Mouse (Mus musculus): ENCODE measurements around the gene Tdrd6.

Tdrd6 gene

DNA sequence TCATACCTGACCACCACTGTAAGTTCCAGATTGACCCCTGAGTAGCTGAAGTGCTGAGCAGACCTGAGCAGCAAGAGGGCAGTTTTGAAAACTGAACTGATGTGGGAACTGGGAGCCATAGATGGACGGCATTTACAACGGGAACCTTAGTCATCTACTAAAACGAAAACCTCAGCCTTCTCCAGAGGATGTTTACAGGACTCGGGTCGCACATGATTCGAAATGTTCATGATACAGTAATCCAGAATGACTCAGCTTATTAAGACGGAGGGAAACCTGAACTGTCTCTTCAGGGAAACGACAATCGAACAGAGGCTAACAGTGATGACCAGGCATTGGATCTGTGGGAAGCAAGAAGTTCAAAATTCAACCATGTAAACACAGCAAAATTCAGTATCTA, 10.9 kb downstream of the Tdrd6 start:
- DNase-seq (ENCODE audit: low read depth in 1 of 2, low spot score in 2 of 2) = no peak

DNA sequence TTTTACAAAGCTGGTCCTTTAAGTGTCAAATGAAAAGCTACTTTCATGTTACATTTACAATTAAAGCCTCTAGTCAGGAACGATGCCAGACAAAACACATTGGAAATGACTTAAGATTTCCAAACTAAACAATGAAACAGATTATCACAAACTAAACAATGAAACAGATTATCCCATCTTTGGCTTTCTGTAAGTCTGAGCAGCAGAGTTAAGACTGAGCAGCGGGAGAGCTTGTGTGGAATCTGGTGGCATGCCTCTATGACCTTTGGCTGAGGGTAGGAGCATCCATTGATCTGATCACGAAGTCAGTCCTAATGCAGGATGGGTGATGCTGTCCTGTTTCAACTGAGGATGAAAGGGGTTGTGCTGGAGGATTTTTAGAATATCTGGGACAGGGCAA, 17.9 kb downstream of the Tdrd6 start:
- DNase-seq (ENCODE audit: low read depth in 1 of 2, low spot score in 2 of 2) = no peak

DNA sequence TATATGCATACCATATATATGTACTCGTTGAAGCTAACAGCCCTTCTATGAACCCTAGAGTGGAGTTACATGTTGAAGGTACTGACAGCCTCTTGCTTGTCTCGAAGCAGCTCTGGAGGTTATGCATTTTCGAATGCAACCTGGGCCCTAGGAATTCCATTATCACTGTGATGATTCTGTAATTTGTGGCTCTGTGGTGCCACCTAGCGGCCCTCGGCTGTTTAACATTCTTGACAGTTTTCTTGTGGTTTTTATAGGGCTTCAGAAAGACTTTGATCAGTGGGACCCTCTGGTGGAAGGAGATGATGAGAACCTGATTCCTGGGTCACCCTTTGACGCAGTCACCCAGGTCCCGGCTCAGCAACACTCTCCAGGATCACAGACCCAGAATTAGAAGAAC, 18.5 kb downstream of the Tdrd6 start:
- DNase-seq (ENCODE audit: low read depth in 1 of 2, low spot score in 2 of 2) = peak in 1 of 2 experiments; percentile 16

DNA sequence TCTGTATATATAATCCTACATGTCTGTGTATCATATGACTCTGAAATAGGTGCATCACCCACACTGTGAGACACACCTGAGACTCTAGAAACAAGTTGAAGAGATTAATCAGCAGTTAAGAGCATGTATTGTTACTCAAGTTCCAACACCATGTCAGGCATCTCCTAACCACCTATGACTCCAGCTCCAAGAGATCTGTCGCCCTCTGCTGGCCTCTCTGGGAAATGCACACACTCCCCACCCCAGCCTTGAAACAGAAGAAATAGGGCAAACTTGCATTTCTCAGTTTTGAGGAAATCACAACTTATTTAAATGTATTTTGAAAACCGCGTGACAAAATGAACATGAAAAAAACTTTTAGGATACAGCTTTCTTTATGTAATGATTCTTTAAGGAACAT, 23.4 kb downstream of the Tdrd6 start:
- peak; percentile 63 to 79 for DNase-seq (ENCODE audit: low read depth in 1 of 2, low spot score in 2 of 2)

DNA sequence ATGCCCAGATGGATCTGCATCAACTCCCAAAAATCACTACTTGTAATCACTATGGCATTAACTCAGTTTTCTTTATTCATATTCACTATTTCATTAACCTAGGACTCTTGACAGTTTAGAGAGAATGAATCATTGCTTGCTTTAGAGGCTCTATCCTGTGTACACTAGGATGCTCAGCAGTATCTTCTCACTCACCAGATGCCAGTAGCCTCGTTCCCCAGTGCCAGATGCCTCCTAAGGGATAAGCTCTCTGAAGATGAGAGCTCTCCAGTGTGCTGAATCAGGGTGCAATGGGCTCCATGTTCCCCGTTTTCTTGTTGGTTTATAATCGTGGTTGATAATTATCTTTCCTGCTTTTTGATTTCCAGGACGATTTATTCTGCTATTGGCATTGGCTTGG, 31.4 kb downstream of the Tdrd6 start:
- no peak for DNase-seq (ENCODE audit: low read depth in 1 of 2, low spot score in 2 of 2)

DNA sequence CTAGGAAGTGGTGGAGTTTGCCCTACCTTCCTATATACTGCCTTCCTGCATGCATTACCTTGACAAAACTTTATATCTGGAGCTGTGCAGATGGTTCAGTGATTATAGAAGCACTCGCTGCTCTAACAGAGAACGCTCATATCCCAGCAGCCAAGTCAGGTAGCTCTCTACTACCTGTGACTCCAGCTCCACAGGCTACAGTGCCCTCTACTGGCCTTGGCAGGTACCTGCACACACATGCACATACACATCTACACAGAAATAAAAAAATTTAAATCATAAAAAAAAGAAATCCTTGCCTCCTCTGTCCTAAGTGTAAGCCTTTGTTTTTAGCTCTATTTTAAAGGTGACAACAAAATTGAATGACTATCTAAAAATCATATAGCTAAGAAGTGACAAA, 32.4 kb downstream of the Tdrd6 start:
- no peak for DNase-seq (ENCODE audit: low read depth in 1 of 2, low spot score in 2 of 2)

DNA sequence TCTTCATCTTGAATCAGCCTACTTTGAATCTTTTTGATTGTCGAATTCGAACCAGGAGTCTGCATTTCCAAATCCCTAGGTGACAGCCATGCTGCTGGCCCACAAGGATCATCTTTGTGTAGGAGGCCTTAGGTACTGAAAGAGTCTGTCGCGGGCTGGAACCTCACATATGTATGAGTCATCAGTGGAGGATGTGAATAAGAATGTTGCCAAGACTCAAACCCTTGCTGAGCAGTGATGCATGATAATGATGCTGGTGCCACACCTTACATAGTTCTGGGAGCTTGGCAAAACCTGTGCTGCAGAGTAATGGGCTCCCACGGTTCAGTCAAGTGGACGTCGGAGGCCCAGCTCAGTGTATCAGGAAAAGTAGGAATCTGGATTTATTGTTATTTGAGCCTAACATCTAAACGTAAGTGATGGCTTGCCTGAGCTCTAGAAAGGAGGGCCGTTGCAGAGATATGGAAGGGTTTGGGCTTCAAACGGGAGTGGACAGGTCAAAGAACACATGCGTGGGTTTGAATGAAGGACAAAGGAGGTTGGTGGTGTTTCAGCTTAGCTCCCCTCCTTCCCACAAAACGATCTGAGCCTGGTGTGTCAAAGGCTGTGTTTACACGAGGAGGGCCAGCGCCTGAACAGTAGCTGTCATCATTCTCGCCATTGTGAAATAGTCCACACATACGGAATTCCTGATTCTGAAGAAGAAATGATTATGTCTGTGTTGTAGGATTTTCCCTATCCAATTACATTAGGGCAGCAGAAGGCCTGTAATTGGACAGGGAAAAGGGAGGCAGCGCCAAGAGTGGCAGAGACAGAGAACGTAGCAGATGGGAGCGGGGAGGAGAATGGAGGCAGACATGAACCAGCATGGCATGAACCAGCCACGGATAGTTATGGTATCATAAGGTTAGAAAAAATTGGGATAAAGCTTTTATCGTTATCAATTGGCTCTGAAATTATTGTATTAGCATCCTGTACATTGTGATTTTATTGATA, 37.5 kb downstream of the Tdrd6 start:
- no peak for DNase-seq (ENCODE audit: low read depth in 1 of 2, low spot score in 2 of 2)

DNA sequence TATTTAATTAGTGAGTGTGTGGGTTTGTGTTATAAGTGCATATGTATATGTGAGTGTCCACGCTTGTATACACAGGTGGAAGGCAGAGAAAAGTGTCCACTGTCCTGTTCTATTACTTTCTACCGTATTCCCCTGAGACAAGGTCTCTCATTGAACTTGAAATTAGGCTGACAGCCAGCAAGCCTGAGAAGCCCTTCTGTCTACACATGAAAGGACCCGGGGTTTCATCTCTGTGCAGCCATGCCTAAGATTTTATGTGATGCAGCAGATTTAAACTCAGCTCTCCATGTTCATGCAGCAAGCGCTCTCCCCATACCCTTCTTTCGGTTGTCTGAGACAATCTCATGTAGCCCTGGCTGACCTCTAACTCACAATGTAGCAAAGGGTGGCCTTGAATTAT, 39.6 kb downstream of the Tdrd6 start:
- no peak for DNase-seq (ENCODE audit: low read depth in 1 of 2, low spot score in 2 of 2)

DNA sequence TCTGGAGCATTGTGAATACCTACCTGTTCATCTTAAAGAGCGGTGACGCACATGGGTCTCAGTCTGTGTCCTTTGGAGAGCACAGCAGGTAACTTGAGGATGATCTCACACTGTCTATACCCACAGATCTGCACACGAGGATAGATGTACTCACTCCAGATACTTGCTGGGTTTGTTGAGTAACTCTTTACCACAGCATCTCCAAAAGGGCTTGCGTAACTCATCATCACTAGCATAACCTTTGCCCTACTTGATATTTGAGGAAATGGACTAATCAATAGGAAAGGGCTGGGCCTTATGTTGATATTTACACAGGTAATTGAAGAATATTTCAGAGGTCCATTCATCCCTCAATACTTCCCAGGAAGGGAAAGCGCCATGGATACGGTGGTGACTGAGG, 40.3 kb downstream of the Tdrd6 start:
- DNase-seq (ENCODE audit: low read depth in 1 of 2, low spot score in 2 of 2) = peak in 1 of 2 experiments; percentile 27

DNA sequence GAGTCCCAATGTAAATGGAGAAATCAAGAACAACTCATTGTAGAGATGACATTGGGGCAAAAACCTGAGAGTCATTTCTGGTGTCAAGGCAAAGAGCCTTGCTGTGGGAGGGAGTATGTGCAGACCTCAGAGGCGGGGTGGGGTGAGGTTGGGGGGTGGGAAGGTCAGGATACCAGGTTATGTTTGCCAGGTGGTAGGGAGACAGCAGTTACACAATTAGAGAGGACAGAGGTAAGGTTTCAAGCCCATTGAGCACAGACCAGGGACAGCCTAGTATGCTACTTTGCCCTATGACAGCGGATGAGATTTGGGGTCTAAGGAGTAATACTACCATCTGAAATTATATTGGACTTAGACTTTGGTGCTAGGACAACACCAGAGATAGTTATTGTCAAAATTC, 42.8 kb downstream of the Tdrd6 start:
- DNase-seq (ENCODE audit: low read depth in 1 of 2, low spot score in 2 of 2) = no peak

DNA sequence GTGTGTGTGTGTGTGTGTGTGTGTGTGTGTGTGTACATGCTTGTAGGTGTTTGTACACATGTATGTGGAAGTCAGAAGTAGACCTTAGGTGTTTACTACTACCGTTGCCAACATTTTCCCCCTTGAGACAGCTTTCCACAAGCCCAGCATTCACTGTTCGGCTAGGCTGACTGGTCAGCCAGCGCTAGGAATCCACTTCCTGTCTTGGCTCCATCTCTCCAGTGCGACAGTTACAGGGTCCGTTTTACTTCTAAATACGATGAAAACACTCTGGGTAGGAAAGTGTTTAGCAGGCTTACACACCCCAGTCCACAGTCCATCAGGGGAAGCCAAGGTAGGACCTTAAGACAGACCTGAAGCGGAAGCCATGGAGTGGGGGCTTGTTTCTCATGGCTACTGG, 45.3 kb downstream of the Tdrd6 start:
- DNase-seq (ENCODE audit: low read depth in 1 of 2, low spot score in 2 of 2) = no peak

DNA sequence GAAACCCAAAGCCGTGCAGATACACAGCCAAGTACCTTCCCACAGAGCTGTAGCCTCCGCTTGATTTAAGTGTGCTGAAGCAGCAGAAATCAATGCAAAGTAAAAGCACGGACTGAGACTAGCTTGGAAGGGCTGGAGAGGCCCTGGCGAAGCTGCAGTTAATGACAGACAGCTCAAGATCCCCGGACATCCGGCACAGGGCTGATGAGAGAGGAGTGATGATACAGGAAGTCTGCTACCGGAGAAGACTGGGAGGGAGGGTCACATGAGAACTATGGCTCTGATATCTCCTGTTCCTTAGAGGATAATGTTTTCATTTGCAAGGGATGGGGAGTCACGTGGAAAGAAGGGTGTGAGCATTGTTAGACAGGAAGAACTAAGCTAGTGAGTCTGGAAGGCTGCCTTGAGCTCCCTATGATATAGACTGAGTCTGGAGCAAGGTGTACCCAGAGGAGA, 49.1 kb downstream of the Tdrd6 start:
- DNase-seq (ENCODE audit: low read depth in 1 of 2, low spot score in 2 of 2) = no peak

DNA sequence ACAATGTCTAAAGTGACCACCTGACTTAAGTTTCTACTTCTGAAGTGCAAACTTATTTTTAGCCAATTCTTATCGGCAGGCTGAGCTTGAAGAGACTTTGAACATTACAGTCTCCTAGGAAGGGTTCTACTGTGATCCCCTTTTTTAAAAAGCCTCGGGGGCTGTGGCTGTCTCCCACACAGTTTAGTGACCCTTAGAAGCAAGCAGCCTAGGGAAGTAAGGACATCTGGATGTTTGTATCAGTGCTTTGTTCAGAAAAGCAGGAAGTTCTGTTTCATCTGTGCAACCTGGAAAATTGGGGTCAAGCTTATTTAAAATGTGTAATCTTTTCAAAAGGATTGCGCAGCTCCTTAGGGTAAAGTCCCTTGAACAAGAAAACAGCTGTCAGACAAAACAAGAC, 49.6 kb downstream of the Tdrd6 start:
- DNase-seq (ENCODE audit: low read depth in 1 of 2, low spot score in 2 of 2) = no peak

DNA sequence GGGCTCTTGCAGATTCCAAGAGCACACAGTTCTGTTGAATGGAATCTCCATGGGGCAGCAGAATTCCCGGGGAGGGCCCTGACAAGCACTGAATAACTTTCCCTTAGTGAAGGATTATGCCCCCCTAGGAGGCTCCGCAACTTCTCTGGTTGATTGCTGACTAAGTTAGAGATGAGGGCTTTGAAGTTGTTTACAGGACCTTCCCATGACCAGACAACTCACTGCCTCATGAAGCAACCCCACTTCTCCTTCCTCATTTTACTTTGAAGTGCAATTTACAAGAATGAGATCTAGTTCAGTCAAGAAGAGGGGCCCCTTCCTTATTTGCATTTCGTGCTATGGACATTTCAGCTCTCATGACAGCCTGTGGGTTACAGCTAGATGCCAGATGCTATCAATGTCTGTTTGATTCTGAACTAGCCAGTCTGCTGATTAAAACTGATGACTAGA, 56.5 kb downstream of the Tdrd6 start:
- DNase-seq (ENCODE audit: low read depth in 1 of 2, low spot score in 2 of 2) = peak; percentile 47 to 56

DNA sequence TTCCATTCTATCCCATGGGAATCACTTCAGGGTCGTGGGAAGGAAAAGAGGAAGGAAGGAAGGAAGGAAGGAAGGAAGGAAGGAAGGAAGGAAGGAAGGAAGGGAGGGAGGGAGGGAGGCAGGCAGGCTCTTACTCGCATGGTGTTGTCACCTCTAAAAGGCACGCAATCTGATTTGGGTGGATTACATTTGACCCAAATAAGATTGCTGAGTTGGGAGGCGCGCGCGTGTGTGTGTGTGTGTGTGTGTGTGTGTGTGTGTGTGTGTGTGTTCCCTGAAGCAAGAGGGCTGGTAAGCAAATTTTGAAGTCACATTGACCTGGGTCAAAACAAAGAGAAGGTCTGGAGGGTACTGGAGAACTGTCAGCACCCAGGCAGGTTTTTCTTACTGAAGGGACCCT, 60.8 kb downstream of the Tdrd6 start:
- no peak for DNase-seq (ENCODE audit: low read depth in 1 of 2, low spot score in 2 of 2)

DNA sequence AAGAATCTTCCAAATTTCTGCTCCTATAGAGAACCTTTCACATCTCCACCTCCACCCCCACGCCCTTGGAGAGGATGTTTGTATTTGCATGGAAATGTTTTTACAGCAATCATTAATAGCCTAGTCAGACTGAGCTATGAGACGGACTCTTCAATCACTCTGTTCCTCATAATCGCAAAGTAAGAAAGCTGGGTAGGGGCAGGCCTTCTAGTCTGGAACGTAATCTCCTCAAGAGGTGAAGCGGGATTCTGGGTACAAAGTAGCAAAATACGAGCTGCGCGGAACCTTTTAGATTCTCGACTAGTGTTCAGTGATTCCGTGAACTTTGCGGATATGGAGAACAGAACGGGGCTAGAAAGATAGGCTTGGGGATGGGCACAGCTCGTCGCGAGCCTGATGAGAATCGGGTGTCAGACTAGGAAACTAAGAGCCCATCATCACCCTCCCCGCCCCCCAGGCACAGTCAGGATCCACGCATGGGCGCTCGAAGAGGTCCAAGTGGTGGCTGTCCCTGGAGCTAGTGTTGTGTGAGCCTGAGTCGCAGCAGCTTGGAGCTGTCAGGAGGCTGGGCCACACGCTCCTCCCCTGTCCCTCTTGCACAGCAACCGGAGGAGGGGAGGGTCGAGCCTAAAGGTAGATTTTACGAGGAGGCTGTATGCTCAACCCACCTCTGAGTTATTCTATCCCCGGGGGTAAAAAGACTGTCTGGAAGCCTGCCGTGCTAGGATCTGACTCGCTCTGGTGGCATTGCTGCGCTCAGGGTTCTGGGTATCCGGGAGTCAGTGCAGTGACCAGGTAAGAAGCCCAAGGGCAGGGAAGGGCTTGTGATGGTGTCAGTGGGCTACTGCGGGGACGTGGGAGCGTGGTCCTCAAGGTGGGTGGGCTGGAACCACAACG, 61.9 kb downstream of the Tdrd6 start, which contains the start of gene Pla2g7:
Gene Pla2g7 (plus strand): TSS at position 107 of the 897 bp plus-strand sequence.
- DNase-seq (ENCODE audit: low read depth in 1 of 2, low spot score in 2 of 2) = peak in 1 of 2 experiments; percentile 28

DNA sequence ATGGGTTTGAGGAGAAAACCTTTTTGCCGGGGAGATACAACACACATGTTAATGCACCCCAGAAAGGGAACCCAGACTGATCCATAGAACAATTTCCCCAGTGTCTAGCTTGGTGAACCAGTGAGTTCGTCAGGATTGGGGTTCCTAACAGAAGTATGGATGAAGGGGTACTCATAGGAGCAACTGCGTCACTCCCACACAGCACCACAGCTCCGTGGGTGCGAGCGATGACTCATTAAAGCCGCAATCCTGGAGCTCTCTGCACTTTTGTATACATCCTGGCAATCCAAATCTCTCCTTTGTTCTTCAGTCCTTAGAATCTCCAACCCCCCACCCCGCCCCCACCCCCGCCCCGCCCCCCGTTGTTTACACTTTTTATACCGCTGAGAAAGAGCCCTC, 62.5 kb downstream of the Tdrd6 start:
- no peak for DNase-seq (ENCODE audit: low read depth in 1 of 2, low spot score in 2 of 2)
